Mouse (Mus musculus): ENCODE results near the gene Hectd1. TPM values are rescaled to one million over a fixed set of nuclear protein-coding genes. Genes with fewer than 3 reads are reported as not detected.

The Hectd1 gene
- polyA plus RNA-seq, 1 experiment = 12.8 TPM

- TF ChIP-seq POLR2A (IDR thresholded peaks at IDR 0.05; ENCODE audit: low read depth, low read length) (no peak), CTCF (IDR thresholded peaks at IDR 0.05; ENCODE audit: extremely low read depth, insufficient read depth, insufficient read length, insufficient replicate concordance) (no peak)
These were observed 22.3 kb upstream of the Hectd1 start for GRCm38 (mm10) chr12:51851617-51852016.

GRCm38 (mm10) chr12:51851155-51851554 lies 21.8 kb upstream of the Hectd1 start:
- H3K27ac ChIP-seq (ENCODE audit: insufficient read depth, low read length) = no peak overlapping the region
- no peak for TF ChIP-seq CTCF (IDR thresholded peaks at IDR 0.05; ENCODE audit: extremely low read depth, insufficient read depth, insufficient read length, insufficient replicate concordance)
- TF ChIP-seq POLR2A (IDR thresholded peaks at IDR 0.05; ENCODE audit: low read depth, low read length) = no peak

More at GRCm38 (mm10) chr12:51851617-51852016, 22.3 kb upstream of the Hectd1 start:
- Histone ChIP-seq H3K4me3 (ENCODE audit: extremely low read depth, insufficient read depth, insufficient read length) (no peak overlapping the region), H3K27me3 (ENCODE audit: control insufficient read depth, insufficient read depth, low read length) (no peaks in the 10 kb centered on the region), H3K27ac (ENCODE audit: insufficient read depth, low read length) (no peak overlapping the region), H3K36me3 (ENCODE audit: control insufficient read depth, insufficient read depth, low read length) (no peaks in the 10 kb centered on the region), H3K4me1 (ENCODE audit: control insufficient read depth, insufficient read depth, insufficient read length) (peaks cover 4% of the 10 kb centered on the region)
- WGBS = 67% methylated on average over 4 of the region's 4 CpGs
- no peak for DNase-seq (ENCODE audit: low read depth in 1 of 2, low spot score in 2 of 2)

GRCm38 (mm10) chr12:51850339-51850738 lies 21.0 kb upstream of the Hectd1 start:
- 73% methylated on average over 4 of the region's 4 CpGs for WGBS
- no peak for DNase-seq (ENCODE audit: low read depth in 1 of 2, low spot score in 2 of 2)
- H3K36me3 ChIP-seq (ENCODE audit: control insufficient read depth, insufficient read depth, low read length) = no peaks in the 10 kb centered on the region
- no peak overlapping the region for H3K27ac ChIP-seq (ENCODE audit: insufficient read depth, low read length)
- H3K4me1 ChIP-seq (ENCODE audit: control insufficient read depth, insufficient read depth, insufficient read length) = peaks cover 3% of the 10 kb centered on the region
- no peak overlapping the region for H3K4me3 ChIP-seq (ENCODE audit: extremely low read depth, insufficient read depth, insufficient read length)
- H3K27me3 ChIP-seq (ENCODE audit: control insufficient read depth, insufficient read depth, low read length) = no peaks in the 10 kb centered on the region
- TF ChIP-seq POLR2A (IDR thresholded peaks at IDR 0.05; ENCODE audit: low read depth, low read length) (no peak), CTCF (IDR thresholded peaks at IDR 0.05; ENCODE audit: extremely low read depth, insufficient read depth, insufficient read length, insufficient replicate concordance) (no peak)

More at GRCm38 (mm10) chr12:51851155-51851554, 21.8 kb upstream of the Hectd1 start:
- DNase-seq (ENCODE audit: low read depth in 1 of 2, low spot score in 2 of 2) = no peak
- Histone ChIP-seq H3K4me3 (ENCODE audit: extremely low read depth, insufficient read depth, insufficient read length) (no peak overlapping the region), H3K4me1 (ENCODE audit: control insufficient read depth, insufficient read depth, insufficient read length) (peaks cover 2% of the 10 kb centered on the region; the same call in 1 of the 2 replicates), H3K36me3 (ENCODE audit: control insufficient read depth, insufficient read depth, low read length) (no peaks in the 10 kb centered on the region), H3K27me3 (ENCODE audit: control insufficient read depth, insufficient read depth, low read length) (no peaks in the 10 kb centered on the region)
- WGBS = 81% methylated on average over 3 of the region's 3 CpGs

GRCm38 (mm10) chr12:51849902-51850301 lies 20.6 kb upstream of the Hectd1 start:
- H3K4me1 ChIP-seq (ENCODE audit: control insufficient read depth, insufficient read depth, insufficient read length) = peaks cover 5% of the 10 kb centered on the region
- no peak overlapping the region for H3K4me3 ChIP-seq (ENCODE audit: extremely low read depth, insufficient read depth, insufficient read length)
- no peaks in the 10 kb centered on the region for H3K27me3 ChIP-seq (ENCODE audit: control insufficient read depth, insufficient read depth, low read length)
- no peaks in the 10 kb centered on the region for H3K36me3 ChIP-seq (ENCODE audit: control insufficient read depth, insufficient read depth, low read length)
- 29% methylated on average over 2 of the region's 2 CpGs for WGBS
- H3K27ac ChIP-seq (ENCODE audit: insufficient read depth, low read length) = no peak overlapping the region
- DNase-seq (ENCODE audit: low read depth in 1 of 2, low spot score in 2 of 2) = no peak
- TF ChIP-seq POLR2A (IDR thresholded peaks at IDR 0.05; ENCODE audit: low read depth, low read length) (no peak), CTCF (IDR thresholded peaks at IDR 0.05; ENCODE audit: extremely low read depth, insufficient read depth, insufficient read length, insufficient replicate concordance) (no peak)

GRCm38 (mm10) chr12:51847953-51848680 lies 18.8 kb upstream of the Hectd1 start:
- H3K4me1 ChIP-seq (ENCODE audit: control insufficient read depth, insufficient read depth, insufficient read length) = peaks cover 5% of the 10 kb centered on the region
- no peak for DNase-seq (ENCODE audit: low read depth in 1 of 2, low spot score in 2 of 2)
- no peaks in the 10 kb centered on the region for H3K27me3 ChIP-seq (ENCODE audit: control insufficient read depth, insufficient read depth, low read length)
- no peaks in the 10 kb centered on the region for H3K36me3 ChIP-seq (ENCODE audit: control insufficient read depth, insufficient read depth, low read length)
- WGBS = 30% methylated on average over 9 of the region's 9 CpGs
- no peak overlapping the region for H3K4me3 ChIP-seq (ENCODE audit: extremely low read depth, insufficient read depth, insufficient read length)
- no peak for TF ChIP-seq POLR2A (IDR thresholded peaks at IDR 0.05; ENCODE audit: low read depth, low read length)
- H3K27ac ChIP-seq (ENCODE audit: insufficient read depth, low read length) = no peak overlapping the region

- Histone ChIP-seq H3K36me3 (ENCODE audit: control insufficient read depth, insufficient read depth, low read length) (no peaks in the 10 kb centered on the region), H3K27me3 (ENCODE audit: control insufficient read depth, insufficient read depth, low read length) (no peaks in the 10 kb centered on the region), H3K27ac (ENCODE audit: insufficient read depth, low read length) (no peak overlapping the region), H3K4me3 (ENCODE audit: extremely low read depth, insufficient read depth, insufficient read length) (0 out of 2 replicates have a peak overlapping the region, but pooled peaks have one; percentile 83), H3K4me1 (ENCODE audit: control insufficient read depth, insufficient read depth, insufficient read length) (peaks cover 5% of the 10 kb centered on the region)
- no peak for DNase-seq (ENCODE audit: low read depth in 1 of 2, low spot score in 2 of 2)
- no peak for TF ChIP-seq CTCF (IDR thresholded peaks at IDR 0.05; ENCODE audit: extremely low read depth, insufficient read depth, insufficient read length, insufficient replicate concordance)
- TF ChIP-seq POLR2A (IDR thresholded peaks at IDR 0.05; ENCODE audit: low read depth, low read length) = no peak
- 29% methylated on average over 1 of the region's 1 CpGs for WGBS
These were observed 15.9 kb upstream of the Hectd1 start for GRCm38 (mm10) chr12:51845261-51845660.

- Histone ChIP-seq H3K27ac (ENCODE audit: insufficient read depth, low read length) (peak overlapping the region; percentile 93), H3K4me1 (ENCODE audit: control insufficient read depth, insufficient read depth, insufficient read length) (peaks cover 5% of the 10 kb centered on the region), H3K4me3 (ENCODE audit: extremely low read depth, insufficient read depth, insufficient read length) (peak overlapping the region; percentile 83), H3K36me3 (ENCODE audit: control insufficient read depth, insufficient read depth, low read length) (no peaks in the 10 kb centered on the region), H3K27me3 (ENCODE audit: control insufficient read depth, insufficient read depth, low read length) (no peaks in the 10 kb centered on the region)
- peak; percentile 77 to 95 for DNase-seq (ENCODE audit: low read depth in 1 of 2, low spot score in 2 of 2)
- under 1% methylated on average over 17 of the region's 17 CpGs for WGBS
- TF ChIP-seq CTCF (IDR thresholded peaks at IDR 0.05; ENCODE audit: extremely low read depth, insufficient read depth, insufficient read length, insufficient replicate concordance) (no peak), POLR2A (IDR thresholded peaks at IDR 0.05; ENCODE audit: low read depth, low read length) (no peak)
These were observed 15.5 kb upstream of the Hectd1 start for GRCm38 (mm10) chr12:51844771-51845256.

Data from spleen, adult 2 months (tissue).